Mouse (Mus musculus) midbrain, embryonic 16.5 days (tissue): ENCODE measurements around the gene Rhcg. TPM values are rescaled to one million over a fixed set of nuclear protein-coding genes. Genes with fewer than 3 reads are reported as not detected.

ENCODE experiments used
- ATAC-seq: fragments of 200-750 bp; cut with Nextera tagmentation; 2 replicates; pipeline ENCODE4 v1.8.0; 2017; ENCODE audit warnings: moderate TSS enrichment
- H3K27ac ChIP-seq: fragments of 300-500 bp; sonication (generic); 2 replicates; pipeline ENCODE4 v1.5.1; 2014; ENCODE audit warnings: mild to moderate bottlenecking, low read length, mixed read lengths
- H3K27me3 ChIP-seq: fragments of 300-500 bp; sonication (generic); 2 replicates; pipeline ENCODE4 v1.6.1; 2014; ENCODE audit warnings: low read depth, low read length, mixed read lengths; ENCODE audit not compliant: control insufficient read depth, insufficient read depth
- H3K36me3 ChIP-seq: fragments of 300-500 bp; sonication (generic); 2 replicates; pipeline ENCODE4 v1.6.1; 2014; ENCODE audit warnings: mild to moderate bottlenecking, low read length, moderate library complexity, mixed read lengths; ENCODE audit not compliant: control insufficient read depth, insufficient read depth
- H3K4me1 ChIP-seq: fragments of 300-500 bp; sonication (generic); 2 replicates; pipeline ENCODE4 v1.6.1; 2014; ENCODE audit warnings: mild to moderate bottlenecking, low read length, mixed read lengths; ENCODE audit not compliant: control insufficient read depth, insufficient read depth
- H3K4me2 ChIP-seq: fragments of 300-500 bp; sonication (generic); 2 replicates; pipeline ENCODE4 v1.6.1; 2014; ENCODE audit warnings: mild to moderate bottlenecking, low read length, mixed read lengths
- H3K4me3 ChIP-seq: fragments of 300-500 bp; sonication (generic); 2 replicates; pipeline ENCODE4 v1.5.1; 2014; ENCODE audit warnings: low read depth, mild to moderate bottlenecking, low read length, moderate library complexity, mixed read lengths
- H3K9ac ChIP-seq: fragments of 300-500 bp; sonication (generic); 2 replicates; pipeline ENCODE4 v1.6.1; 2014; ENCODE audit warnings: low read depth, low read length, mixed read lengths
- H3K9me3 ChIP-seq: fragments of 300-500 bp; sonication (generic); replicated peaks from 2 replicates; pipeline ENCODE4 v1.6.1; 2014; ENCODE audit warnings: mild to moderate bottlenecking, low read length, mixed read lengths; ENCODE audit not compliant: control insufficient read depth, poor library complexity, severe bottlenecking
- WGBS: fragments of 180-500 bp; shearing (Covaris S2); extraction: QIAGEN DNeasy Blood & Tissue Kit; methylation state at CpG from one replicate; pipeline ENCODE4 v1.1.7; 2014; 5-methylcytosine and 5-hydroxymethylcytosine counted together
- polyA plus RNA-seq: library from polyadenylated mRNA; unstranded; fragments of >200 nt; fragmentation: Nextera tagmentation; extraction: Ambion mirVana; gene quantifications from 2 replicates; pipeline ENCODE4 v1.2.1, GENCODE M21; 2015

The Rhcg gene
- polyA plus RNA-seq, 1 experiment from 2014 or later = 4.3 TPM

GRCm38 (mm10) chr7:79647233-79647632, 29.8 kb upstream of the Rhcg start:
- ATAC-seq = no peak
- 92% methylated on average over 3 of the region's 3 CpGs for WGBS
- H3K27me3 ChIP-seq = no peaks in the 10 kb centered on the region
- no peaks in the 10 kb centered on the region for H3K36me3 ChIP-seq
- no peak overlapping the region for H3K4me3 ChIP-seq
- H3K4me2 ChIP-seq = no peak overlapping the region
- H3K27ac ChIP-seq = no peak overlapping the region
- H3K9ac ChIP-seq = no peak overlapping the region
- no peaks in the 10 kb centered on the region for H3K4me1 ChIP-seq
- H3K9me3 ChIP-seq = no peaks in the 10 kb centered on the region

- Histone ChIP-seq H3K9ac (no peak overlapping the region), H3K36me3 (no peaks in the 10 kb centered on the region), H3K4me1 (no peaks in the 10 kb centered on the region), H3K9me3 (no peaks in the 10 kb centered on the region), H3K4me2 (no peak overlapping the region), H3K27me3 (no peaks in the 10 kb centered on the region), H3K27ac (no peak overlapping the region), H3K4me3 (no peak overlapping the region)
- no peak for ATAC-seq
- 28% methylated on average over 13 of the region's 13 CpGs for WGBS
Measured at GRCm38 (mm10) chr7:79631773-79632348, 14.4 kb upstream of the Rhcg start.

GRCm38 (mm10) chr7:79628271-79628913, 10.9 kb upstream of the Rhcg start:
- no peaks in the 10 kb centered on the region for H3K9me3 ChIP-seq
- H3K27ac ChIP-seq = no peak overlapping the region
- no peaks in the 10 kb centered on the region for H3K4me1 ChIP-seq
- H3K9ac ChIP-seq = no peak overlapping the region
- no peaks in the 10 kb centered on the region for H3K27me3 ChIP-seq
- no peaks in the 10 kb centered on the region for H3K36me3 ChIP-seq
- H3K4me2 ChIP-seq = no peak overlapping the region
- H3K4me3 ChIP-seq = no peak overlapping the region
- ATAC-seq = no peak
- WGBS = 67% methylated on average over 4 of the region's 4 CpGs

- no peak overlapping the region for H3K27ac ChIP-seq
- H3K36me3 ChIP-seq = no peaks in the 10 kb centered on the region
- H3K27me3 ChIP-seq = no peaks in the 10 kb centered on the region
- WGBS = 79% methylated on average over 5 of the region's 5 CpGs
- no peak overlapping the region for H3K4me3 ChIP-seq
- H3K9me3 ChIP-seq = no peaks in the 10 kb centered on the region
- H3K9ac ChIP-seq = no peak overlapping the region
- no peaks in the 10 kb centered on the region for H3K4me1 ChIP-seq
- no peak overlapping the region for H3K4me2 ChIP-seq
- no peak for ATAC-seq
Measured at GRCm38 (mm10) chr7:79626170-79626569, 8.7 kb upstream of the Rhcg start.

GRCm38 (mm10) chr7:79623086-79623485, 5.6 kb upstream of the Rhcg start:
- no peak overlapping the region for H3K27ac ChIP-seq
- no peak for ATAC-seq
- 73% methylated on average over 8 of the region's 8 CpGs for WGBS
- H3K4me3 ChIP-seq = no peak overlapping the region
- H3K36me3 ChIP-seq = no peaks in the 10 kb centered on the region
- H3K9me3 ChIP-seq = no peaks in the 10 kb centered on the region
- peaks cover 6% of the 10 kb centered on the region for H3K27me3 ChIP-seq
- H3K4me2 ChIP-seq = no peak overlapping the region
- H3K9ac ChIP-seq = no peak overlapping the region
- H3K4me1 ChIP-seq = no peaks in the 10 kb centered on the region

- 57% methylated on average over 4 of the region's 4 CpGs for WGBS
- H3K27ac ChIP-seq = no peak overlapping the region
- no peak overlapping the region for H3K4me2 ChIP-seq
- H3K9me3 ChIP-seq = no peaks in the 10 kb centered on the region
- no peaks in the 10 kb centered on the region for H3K36me3 ChIP-seq
- no peak for ATAC-seq
- H3K4me1 ChIP-seq = no peaks in the 10 kb centered on the region
- no peak overlapping the region for H3K4me3 ChIP-seq
- H3K27me3 ChIP-seq = peaks cover 28% of the 10 kb centered on the region
- H3K9ac ChIP-seq = no peak overlapping the region
Measured at GRCm38 (mm10) chr7:79619493-79619892, 2.0 kb upstream of the Rhcg start.

GRCm38 (mm10) chr7:79615941-79616340, 1.5 kb downstream of the Rhcg start:
- H3K27me3 ChIP-seq = peaks cover 28% of the 10 kb centered on the region
- no peak for ATAC-seq
- no peak overlapping the region for H3K4me3 ChIP-seq
- H3K27ac ChIP-seq = no peak overlapping the region
- H3K36me3 ChIP-seq = no peaks in the 10 kb centered on the region
- no peaks in the 10 kb centered on the region for H3K9me3 ChIP-seq
- no peak overlapping the region for H3K4me2 ChIP-seq
- no peaks in the 10 kb centered on the region for H3K4me1 ChIP-seq
- WGBS = 44% methylated on average over 1 of the region's 1 CpGs
- no peak overlapping the region for H3K9ac ChIP-seq

GRCm38 (mm10) chr7:79615008-79615407, 2.4 kb downstream of the Rhcg start:
- H3K36me3 ChIP-seq = no peaks in the 10 kb centered on the region
- no peak overlapping the region for H3K4me2 ChIP-seq
- peaks cover 28% of the 10 kb centered on the region for H3K27me3 ChIP-seq
- H3K4me1 ChIP-seq = no peaks in the 10 kb centered on the region
- 89% methylated on average over 4 of the region's 4 CpGs for WGBS
- H3K27ac ChIP-seq = no peak overlapping the region
- H3K9me3 ChIP-seq = no peaks in the 10 kb centered on the region
- no peak overlapping the region for H3K4me3 ChIP-seq
- H3K9ac ChIP-seq = no peak overlapping the region
- no peak for ATAC-seq

- H3K36me3 ChIP-seq = no peaks in the 10 kb centered on the region
- no peak overlapping the region for H3K4me3 ChIP-seq
- ATAC-seq = no peak
- no peak overlapping the region for H3K4me2 ChIP-seq
- 0 out of 2 replicates have a peak, but pooled peaks cover 4% of the 10 kb centered on the region for H3K4me1 ChIP-seq
- no peak overlapping the region for H3K27ac ChIP-seq
- no peaks in the 10 kb centered on the region for H3K9me3 ChIP-seq
- peaks cover 24% of the 10 kb centered on the region for H3K27me3 ChIP-seq
- H3K9ac ChIP-seq = no peak overlapping the region
- WGBS = 67% methylated on average over 11 of the region's 11 CpGs
Measured at GRCm38 (mm10) chr7:79613314-79613713, 4.1 kb downstream of the Rhcg start.
